Mouse (Mus musculus): ENCODE measurements around the gene Med23.

DNA sequence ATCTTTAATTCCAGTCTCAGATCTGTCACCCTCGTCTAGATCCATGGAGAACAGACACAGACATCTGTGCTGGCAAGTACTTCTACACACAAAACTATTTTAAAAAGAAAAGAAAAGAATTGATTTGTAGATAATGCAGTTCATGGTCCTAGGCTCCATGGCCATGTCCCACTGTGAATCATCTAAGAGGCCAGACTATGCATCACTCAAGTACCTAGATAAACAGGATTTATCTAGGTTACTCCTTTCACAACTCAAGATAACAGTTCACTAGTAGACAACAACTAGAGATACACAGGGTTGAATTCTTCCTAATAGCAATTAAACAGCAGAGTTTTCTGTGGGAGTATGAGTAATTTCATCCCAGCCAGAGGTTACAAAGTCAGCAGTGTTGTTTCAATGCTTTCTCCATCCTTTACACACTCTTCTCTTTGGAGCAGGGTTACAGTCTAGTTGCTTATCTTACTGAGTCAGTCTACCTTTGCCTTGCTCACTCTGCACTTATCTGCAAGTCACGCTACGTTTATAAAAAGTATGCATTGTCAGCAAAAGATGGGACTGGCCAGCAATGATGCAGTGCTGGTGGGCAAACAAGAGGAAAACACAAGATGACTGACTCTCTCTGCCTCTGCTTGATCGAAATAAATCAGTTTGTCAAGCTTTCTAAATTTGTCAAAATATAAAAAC, 47.7 kb upstream of the Med23 start:
- TF ChIP-seq TAL1 (IDR thresholded peaks at IDR 0.05; ENCODE audit: low read length) = no peak; the same call in 2 of the 3 replicates
- TF ChIP-seq GATA1 (IDR thresholded peaks at IDR 0.05; ENCODE audit: low read length) = peak; percentile 47

Data from erythroblast, embryonic 14.5 days (primary cell).